Mouse (Mus musculus) hindbrain, postnatal 0 days (tissue): ENCODE results near the gene Hnrnpa3. TPM values are rescaled to one million over a fixed set of nuclear protein-coding genes. Genes with fewer than 3 reads are reported as not detected.

ENCODE experiments used
- ATAC-seq: fragments of 200-750 bp; cut with Nextera tagmentation; 2 replicates; pipeline ENCODE4 v1.8.0; 2017; ENCODE audit warnings: mild to moderate bottlenecking, moderate TSS enrichment, moderate library complexity
- DNase-seq: peaks from one replicate; pipeline ENCODE4 v3.0.0-alpha.2; 2015; ENCODE audit warnings: low spot score
- H3K27ac ChIP-seq: fragments of 300-500 bp; sonication (generic); 2 replicates; pipeline ENCODE4 v1.5.1; 2014; ENCODE audit warnings: mild to moderate bottlenecking
- H3K27me3 ChIP-seq: fragments of 300-500 bp; sonication (generic); 2 replicates; pipeline ENCODE4 v1.6.1; 2014; ENCODE audit warnings: low read length, mixed read lengths; ENCODE audit not compliant: insufficient read depth
- H3K36me3 ChIP-seq: fragments of 300-500 bp; sonication (generic); 2 replicates; pipeline ENCODE4 v1.6.1; 2014; ENCODE audit warnings: low read length, mixed read lengths; ENCODE audit not compliant: insufficient read depth
- H3K4me1 ChIP-seq: fragments of 300-500 bp; sonication (generic); 2 replicates; pipeline ENCODE4 v1.6.1; 2014; ENCODE audit warnings: antibody characterized with exemption, low read length, mixed read lengths; ENCODE audit not compliant: insufficient read depth
- H3K4me2 ChIP-seq: fragments of 300-500 bp; sonication (generic); 2 replicates; pipeline ENCODE4 v1.6.1; 2014; ENCODE audit warnings: low read depth, mild to moderate bottlenecking, low read length, moderate library complexity, mixed read lengths
- H3K4me3 ChIP-seq: fragments of 300-500 bp; sonication (generic); 2 replicates; pipeline ENCODE4 v1.5.1; 2014; ENCODE audit warnings: low read length
- H3K9ac ChIP-seq: fragments of 300-500 bp; sonication (generic); replicated peaks from 2 replicates; pipeline ENCODE4 v1.6.1; 2014; ENCODE audit warnings: mild to moderate bottlenecking, low read length, moderate library complexity, mixed read lengths
- H3K9me3 ChIP-seq: fragments of 300-500 bp; sonication (generic); 2 replicates; pipeline ENCODE4 v1.6.1; 2016; ENCODE audit warnings: low read length, mixed read lengths
- CTCF ChIP-seq: IDR thresholded peaks from 2 replicates; pipeline ENCODE4 v1.5.1; 2016; ENCODE audit warnings: antibody characterized with exemption, control low read depth, low read depth
- WGBS: fragments of 180-500 bp; shearing (Covaris S2); extraction: QIAGEN DNeasy Blood & Tissue Kit; methylation state at CpG from one replicate; pipeline ENCODE4 v1.1.7; 2014; 5-methylcytosine and 5-hydroxymethylcytosine counted together
- polyA plus RNA-seq: library from polyadenylated mRNA; unstranded; fragments of >200 nt; fragmentation: Nextera tagmentation; extraction: Ambion mirVana; gene quantifications from 2 replicates; pipeline ENCODE4 v1.2.1, GENCODE M21; 2015
- total RNA-seq: library from RNA; depleted of rRNA; stranded (reverse); fragments of >200 nt; gene quantifications from 2 replicates; pipeline ENCODE4 v1.2.3, GENCODE M21; 2014

Gene Hnrnpa3
- total and polyA plus RNA-seq, 2 experiments from 2014 or later = 64.9 to 131 TPM

DNA sequence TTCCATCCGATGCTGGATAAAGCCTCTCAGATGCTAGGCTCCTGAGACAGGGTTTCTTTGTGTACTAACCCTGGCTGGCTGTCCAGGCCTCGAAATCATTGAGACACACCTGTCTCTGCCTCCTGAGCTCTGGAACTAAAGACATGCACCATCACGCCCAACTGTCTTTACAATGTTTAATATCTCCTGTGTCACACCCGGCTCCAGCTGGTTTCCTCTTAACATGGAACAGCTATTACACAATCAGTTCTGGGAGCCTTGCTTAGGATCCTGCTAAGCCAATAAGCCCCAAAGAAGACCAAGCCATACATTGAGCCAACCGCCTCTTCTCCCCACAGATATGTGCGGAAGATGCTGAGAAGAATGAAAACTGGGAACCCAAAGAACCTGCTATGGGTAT is 44.5 kb upstream of the Hnrnpa3 start:
- Histone ChIP-seq H3K4me1 (no peaks in the 10 kb centered on the region), H3K27ac (no peak overlapping the region), H3K9me3 (no peaks in the 10 kb centered on the region), H3K4me3 (no peak overlapping the region), H3K4me2 (no peak overlapping the region), H3K9ac (no peak overlapping the region), H3K27me3 (no peaks in the 10 kb centered on the region), H3K36me3 (no peaks in the 10 kb centered on the region)
- ATAC-seq (no peak), DNase-seq (no peak)
- WGBS = 93% methylated on average over 6 of the region's 6 CpGs
- no peak for TF ChIP-seq CTCF

DNA sequence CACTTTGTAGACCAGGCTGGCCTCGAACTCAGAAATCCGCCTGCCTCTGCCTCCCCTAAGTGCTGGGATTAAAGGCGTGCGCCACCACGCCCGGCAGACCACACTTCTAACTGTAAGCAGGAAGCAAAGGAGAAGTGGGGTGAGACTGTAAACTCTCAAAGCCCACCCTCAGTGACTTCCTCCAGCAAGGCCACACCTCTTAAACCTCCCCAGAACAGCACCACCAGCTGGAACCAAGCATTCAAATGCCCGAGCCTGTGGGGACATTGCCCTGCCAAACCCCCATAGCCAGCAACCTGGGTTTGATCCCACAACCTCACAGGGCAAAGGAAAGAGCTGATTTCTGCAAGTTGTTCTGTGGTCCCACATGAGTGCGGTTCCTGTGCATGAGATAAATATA is 42.1 kb upstream of the Hnrnpa3 start:
- H3K9me3 ChIP-seq = no peaks in the 10 kb centered on the region
- H3K4me1 ChIP-seq = no peaks in the 10 kb centered on the region
- 91% methylated on average over 8 of the region's 8 CpGs for WGBS
- no peak overlapping the region for H3K4me2 ChIP-seq
- no peaks in the 10 kb centered on the region for H3K36me3 ChIP-seq
- DNase-seq (no peak), ATAC-seq (no peak)
- H3K4me3 ChIP-seq = no peak overlapping the region
- H3K27me3 ChIP-seq = no peaks in the 10 kb centered on the region
- no peak overlapping the region for H3K9ac ChIP-seq
- no peak for TF ChIP-seq CTCF
- H3K27ac ChIP-seq = no peak overlapping the region

DNA sequence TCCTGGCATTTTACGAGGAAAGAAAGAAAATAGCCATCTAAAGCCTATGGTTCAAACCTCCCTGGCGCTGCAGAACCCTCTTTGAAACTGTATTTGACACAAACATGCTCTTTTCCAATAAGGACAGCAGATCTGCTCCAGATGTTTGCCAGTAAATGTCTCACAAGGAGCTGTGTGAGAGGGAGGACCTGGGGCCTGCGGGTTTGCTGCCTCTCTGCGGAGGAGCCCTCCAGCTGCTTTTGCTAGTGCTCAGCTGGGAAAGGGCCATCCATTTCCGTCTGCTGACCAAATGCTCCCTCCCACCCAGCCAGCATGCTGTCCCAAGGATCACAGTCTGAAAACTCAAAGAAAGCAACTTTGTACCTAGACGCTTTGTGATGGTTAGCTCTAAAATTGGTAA is 40.3 kb upstream of the Hnrnpa3 start:
- DNase-seq (no peak), ATAC-seq (no peak)
- no peaks in the 10 kb centered on the region for H3K27me3 ChIP-seq
- no peaks in the 10 kb centered on the region for H3K9me3 ChIP-seq
- no peaks in the 10 kb centered on the region for H3K4me1 ChIP-seq
- no peak overlapping the region for H3K4me2 ChIP-seq
- H3K36me3 ChIP-seq = no peaks in the 10 kb centered on the region
- H3K27ac ChIP-seq = no peak overlapping the region
- no peak overlapping the region for H3K9ac ChIP-seq
- no peak for TF ChIP-seq CTCF
- 61% methylated on average over 6 of the region's 6 CpGs for WGBS
- no peak overlapping the region for H3K4me3 ChIP-seq

DNA sequence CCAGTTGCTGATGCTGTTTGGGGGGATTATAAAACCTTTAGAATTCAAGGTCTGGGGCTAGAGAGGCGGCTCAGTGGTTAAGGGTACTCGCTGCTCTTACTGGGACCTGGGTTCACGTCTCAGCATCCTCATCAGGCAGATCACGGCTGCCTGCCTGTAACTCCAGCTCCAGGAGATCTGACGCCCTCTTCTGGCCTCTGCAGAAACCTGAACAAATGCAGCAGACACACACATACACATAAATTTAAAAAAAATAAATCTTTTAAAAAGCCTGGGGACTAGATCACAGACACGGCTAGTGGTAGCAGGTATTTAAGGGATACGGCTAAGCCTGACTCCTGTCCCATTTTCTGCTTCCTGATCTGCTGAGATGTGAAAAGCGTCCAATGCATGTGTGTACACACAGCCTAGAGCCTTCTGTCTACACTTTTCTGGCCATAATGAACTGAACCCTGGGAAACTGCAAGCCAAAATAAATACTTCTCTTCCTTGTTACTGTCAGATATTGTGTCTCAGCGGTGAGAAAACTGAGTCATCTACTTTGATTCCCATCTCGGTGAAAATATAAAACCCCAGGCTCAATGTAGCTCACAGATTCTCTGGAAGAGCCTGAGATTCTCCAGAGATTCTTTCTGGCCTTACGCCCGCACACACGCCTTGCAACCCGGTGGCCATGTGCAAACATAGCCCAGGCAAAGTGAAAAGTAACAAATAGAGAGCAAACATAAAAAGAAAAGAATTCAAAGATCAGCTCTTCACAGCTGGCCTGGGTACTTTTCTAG is 37.0 kb upstream of the Hnrnpa3 start:
- Histone ChIP-seq H3K27ac (no peak overlapping the region), H3K4me2 (no peak overlapping the region), H3K4me1 (no peaks in the 10 kb centered on the region), H3K9me3 (no peaks in the 10 kb centered on the region), H3K4me3 (no peak overlapping the region), H3K9ac (no peak overlapping the region), H3K27me3 (no peaks in the 10 kb centered on the region), H3K36me3 (no peaks in the 10 kb centered on the region)
- 86% methylated on average over 14 of the region's 14 CpGs for WGBS
- ATAC-seq = no peak
- TF ChIP-seq CTCF = no peak
- DNase-seq = no peak

DNA sequence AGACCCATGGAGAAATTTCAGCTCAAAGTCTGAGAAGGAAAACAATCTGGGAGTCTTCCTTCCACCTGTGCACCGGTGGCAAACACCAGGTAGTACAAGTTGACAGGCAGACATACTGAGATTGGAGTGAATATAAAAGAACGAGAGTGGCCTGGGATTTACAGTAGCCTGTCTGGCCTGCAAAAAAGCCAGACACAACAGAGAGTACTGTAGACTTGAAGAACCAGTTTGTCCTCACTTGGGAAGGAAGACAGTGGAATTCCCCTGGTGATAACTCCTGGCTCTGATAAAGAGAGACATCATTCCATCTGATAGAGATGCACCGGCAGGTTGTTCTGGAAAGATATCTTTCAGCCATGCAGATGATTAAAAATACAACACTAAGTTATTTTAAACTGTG is 34.0 kb upstream of the Hnrnpa3 start:
- WGBS = 85% methylated on average over 3 of the region's 3 CpGs

DNA sequence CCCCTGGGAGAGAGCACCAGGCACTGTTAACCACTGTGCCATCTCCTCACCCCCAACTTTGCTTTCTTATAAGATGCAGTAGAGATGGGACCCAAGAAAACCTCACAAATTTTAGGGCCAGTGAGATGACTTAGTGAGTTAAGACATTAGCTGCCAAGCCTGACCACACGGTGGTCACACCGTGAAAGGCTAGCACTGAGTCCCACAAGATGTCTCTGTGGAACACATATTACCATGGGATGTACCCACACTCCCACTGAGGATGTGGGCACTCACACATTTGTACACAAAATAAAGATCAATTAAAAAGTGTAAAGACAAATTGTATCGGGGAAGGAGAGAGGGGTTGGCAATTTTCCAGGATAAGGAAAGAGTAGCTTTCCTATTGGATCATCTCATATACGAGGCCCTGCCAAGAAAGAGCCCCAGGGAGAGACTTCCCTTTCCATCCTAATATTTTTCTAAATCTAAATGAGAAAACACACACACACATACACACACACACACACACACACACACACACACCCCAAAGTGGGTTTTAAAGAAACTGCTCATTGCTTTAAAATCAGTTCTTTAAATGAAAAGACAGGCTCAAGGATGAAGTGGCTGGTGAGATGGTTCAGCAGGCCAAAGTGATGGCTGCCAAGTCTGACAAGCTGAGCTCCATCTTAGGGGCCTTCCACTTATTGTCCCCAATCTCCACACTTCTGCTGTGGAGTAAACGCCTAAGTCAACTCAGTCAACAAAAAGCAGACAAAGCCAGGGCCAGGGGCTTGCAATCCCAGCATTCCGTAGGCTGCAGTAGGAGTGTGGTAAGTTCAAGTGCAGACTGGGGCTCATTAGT is 32.2 kb upstream of the Hnrnpa3 start:
- Histone ChIP-seq H3K4me1 (no peaks in the 10 kb centered on the region), H3K9ac (no peak overlapping the region), H3K36me3 (no peaks in the 10 kb centered on the region), H3K27ac (no peak overlapping the region), H3K27me3 (no peaks in the 10 kb centered on the region), H3K4me2 (no peak overlapping the region), H3K9me3 (no peaks in the 10 kb centered on the region), H3K4me3 (no peak overlapping the region)
- ATAC-seq = no peak
- DNase-seq = no peak
- no peak for TF ChIP-seq CTCF
- 68% methylated on average over 6 of the region's 6 CpGs for WGBS

More for the DNA sequence above, 34.0 kb upstream of the Hnrnpa3 start:
- Histone ChIP-seq H3K9ac (no peak overlapping the region), H3K36me3 (no peaks in the 10 kb centered on the region), H3K27ac (no peak overlapping the region), H3K4me3 (no peak overlapping the region), H3K9me3 (no peaks in the 10 kb centered on the region), H3K27me3 (no peaks in the 10 kb centered on the region), H3K4me1 (no peaks in the 10 kb centered on the region), H3K4me2 (no peak overlapping the region)
- DNase-seq = no peak
- no peak for ATAC-seq
- TF ChIP-seq CTCF = no peak

DNA sequence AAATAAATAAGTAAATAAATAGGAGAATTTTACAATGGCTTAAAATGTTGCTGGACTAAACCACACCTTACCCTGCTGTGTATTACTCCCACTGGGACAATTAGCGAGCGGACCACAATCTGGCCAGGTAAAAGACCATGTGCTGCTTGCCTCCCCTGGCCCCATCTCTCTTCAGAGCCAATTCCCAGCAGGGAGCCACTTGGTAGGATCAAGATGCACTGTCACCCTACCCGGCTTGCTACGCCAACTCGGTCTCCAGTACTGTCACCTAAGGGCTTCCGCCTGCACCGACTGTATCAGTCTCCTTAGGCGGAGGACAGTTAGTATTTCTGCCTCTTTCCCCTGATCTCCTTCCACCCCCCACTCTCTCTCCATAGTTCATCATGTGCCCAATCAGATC is 30.6 kb upstream of the Hnrnpa3 start:
- no peak for TF ChIP-seq CTCF
- DNase-seq = no peak
- Histone ChIP-seq H3K9ac (no peak overlapping the region), H3K27ac (no peak overlapping the region), H3K4me2 (no peak overlapping the region), H3K9me3 (no peaks in the 10 kb centered on the region), H3K4me1 (no peaks in the 10 kb centered on the region), H3K27me3 (no peaks in the 10 kb centered on the region), H3K4me3 (no peak overlapping the region), H3K36me3 (no peaks in the 10 kb centered on the region)
- 90% methylated on average over 8 of the region's 8 CpGs for WGBS
- ATAC-seq = no peak
